Mouse (Mus musculus): ENCODE measurements around the gene Fam78a. TPM values are rescaled to one million over a fixed set of nuclear protein-coding genes. Genes with fewer than 3 reads are reported as not detected.

The Fam78a gene
- total RNA-seq, 1 experiment: 4.1 TPM

DNA sequence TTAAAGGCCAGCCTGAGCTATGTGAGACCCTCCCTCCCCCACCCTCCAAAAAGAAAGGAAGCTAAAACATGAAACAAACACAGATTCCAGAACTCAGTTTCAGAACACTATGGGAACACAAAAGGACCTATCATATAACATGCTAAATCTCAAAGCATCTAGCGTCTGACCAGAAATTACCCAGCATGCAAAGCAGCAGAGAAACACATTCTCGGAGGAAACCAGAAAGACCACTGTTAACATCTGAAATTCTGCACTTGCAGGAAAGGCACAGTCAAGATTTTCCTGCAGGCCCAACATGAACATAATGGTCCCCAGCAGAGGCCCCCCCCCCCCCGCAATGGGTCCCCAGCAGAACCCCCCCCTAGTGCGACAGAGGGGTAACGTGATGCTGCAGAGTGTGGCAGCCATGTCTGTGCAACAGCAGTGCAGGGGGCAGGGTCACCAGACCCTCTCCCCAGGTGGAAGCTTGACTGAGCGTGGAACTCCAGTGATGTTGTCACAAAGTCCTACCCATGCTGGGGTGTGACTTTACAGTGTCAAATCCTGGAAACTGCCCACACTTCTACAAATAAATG lies 24.3 kb downstream of the Fam78a start:
- in situ Hi-C loops (cut with MboI; ENCODE audit: low sequenced_read_pairs in 2 of 2, unreplicated experiment in 2 of 2): no loop called here
- H3K9ac ChIP-seq (ENCODE audit: insufficient read depth, low read depth, low read length, poor library complexity, severe bottlenecking): no peak overlapping the region
- H3K36me3 ChIP-seq (ENCODE audit: control insufficient read depth, insufficient read depth, low read length, poor library complexity, severe bottlenecking): no peaks in the 10 kb centered on the region
- TF ChIP-seq MAFK (IDR thresholded peaks at IDR 0.05; ENCODE audit: insufficient read depth, low read depth, low read length) (no peak), ZNF384 (IDR thresholded peaks at IDR 0.05; ENCODE audit: low read depth, low read length) (no peak), ZC3H11A (IDR thresholded peaks at IDR 0.05; ENCODE audit: borderline replicate concordance, low read depth, low read length) (no peak), CHD2 (IDR thresholded peaks at IDR 0.05; ENCODE audit: low read depth, low read length) (no peak), HCFC1 (IDR thresholded peaks at IDR 0.05; ENCODE audit: borderline replicate concordance, insufficient read depth, low read length) (no peak)
- H3K27ac ChIP-seq (ENCODE audit: insufficient read depth, low read depth, low read length, poor library complexity, severe bottlenecking): no peak overlapping the region
- H3K4me3 ChIP-seq (ENCODE audit: insufficient read depth in 1 of 2, low read depth in 1 of 2, low read length in 2 of 2, poor library complexity in 1 of 2, severe bottlenecking in 1 of 2): no peak overlapping the region
- no peaks in the 10 kb centered on the region for H3K9me3 ChIP-seq (ENCODE audit: control insufficient read depth, insufficient read depth, low read depth, low read length)
- no peak for DNase-seq (ENCODE audit: low read depth, low spot score)
- H3K4me1 ChIP-seq (ENCODE audit: control insufficient read depth in 2 of 2, insufficient read depth in 2 of 2, low read length in 2 of 2, poor library complexity in 1 of 2): no peaks in the 10 kb centered on the region

GRCm38 (mm10) chr2:32059613-32060012 lies 25.0 kb downstream of the Fam78a start:
- Histone ChIP-seq H3K9me3 (ENCODE audit: control insufficient read depth, insufficient read depth, low read depth, low read length) (no peaks in the 10 kb centered on the region), H3K27ac (ENCODE audit: insufficient read depth, low read depth, low read length, poor library complexity, severe bottlenecking) (no peak overlapping the region), H3K36me3 (ENCODE audit: control insufficient read depth, insufficient read depth, low read length, poor library complexity, severe bottlenecking) (no peaks in the 10 kb centered on the region), H3K4me3 (ENCODE audit: insufficient read depth in 1 of 2, low read depth in 1 of 2, low read length in 2 of 2, poor library complexity in 1 of 2, severe bottlenecking in 1 of 2) (no peak overlapping the region), H3K4me1 (ENCODE audit: control insufficient read depth in 2 of 2, insufficient read depth in 2 of 2, low read length in 2 of 2, poor library complexity in 1 of 2) (no peaks in the 10 kb centered on the region), H3K9ac (ENCODE audit: insufficient read depth, low read depth, low read length, poor library complexity, severe bottlenecking) (no peak overlapping the region)
- DNase-seq (ENCODE audit: low read depth, low spot score): no peak
- in situ Hi-C loops (cut with MboI; ENCODE audit: low sequenced_read_pairs in 2 of 2, unreplicated experiment in 2 of 2): no loop called here
- no peak for TF ChIP-seq HCFC1 (IDR thresholded peaks at IDR 0.05; ENCODE audit: borderline replicate concordance, insufficient read depth, low read length)

- no peak overlapping the region for H3K4me3 ChIP-seq (ENCODE audit: insufficient read depth in 1 of 2, low read depth in 1 of 2, low read length in 2 of 2, poor library complexity in 1 of 2, severe bottlenecking in 1 of 2)
These were observed 25.9 kb downstream of the Fam78a start for GRCm38 (mm10) chr2:32058716-32059115.

GRCm38 (mm10) chr2:32058241-32058640 lies 26.4 kb downstream of the Fam78a start:
- H3K36me3 ChIP-seq (ENCODE audit: control insufficient read depth, insufficient read depth, low read length, poor library complexity, severe bottlenecking): no peaks in the 10 kb centered on the region
- in situ Hi-C loops (cut with MboI; ENCODE audit: low sequenced_read_pairs in 2 of 2, unreplicated experiment in 2 of 2): no loop called here

More at GRCm38 (mm10) chr2:32058716-32059115, 25.9 kb downstream of the Fam78a start:
- Histone ChIP-seq H3K4me1 (ENCODE audit: control insufficient read depth in 2 of 2, insufficient read depth in 2 of 2, low read length in 2 of 2, poor library complexity in 1 of 2) (no peaks in the 10 kb centered on the region), H3K36me3 (ENCODE audit: control insufficient read depth, insufficient read depth, low read length, poor library complexity, severe bottlenecking) (no peaks in the 10 kb centered on the region), H3K9ac (ENCODE audit: insufficient read depth, low read depth, low read length, poor library complexity, severe bottlenecking) (no peak overlapping the region), H3K9me3 (ENCODE audit: control insufficient read depth, insufficient read depth, low read depth, low read length) (no peaks in the 10 kb centered on the region), H3K27ac (ENCODE audit: insufficient read depth, low read depth, low read length, poor library complexity, severe bottlenecking) (no peak overlapping the region)
- TF ChIP-seq HCFC1 (IDR thresholded peaks at IDR 0.05; ENCODE audit: borderline replicate concordance, insufficient read depth, low read length): no peak
- TF ChIP-seq ZNF384 (IDR thresholded peaks at IDR 0.05; ENCODE audit: low read depth, low read length): no peak
- no peak for TF ChIP-seq ZC3H11A (IDR thresholded peaks at IDR 0.05; ENCODE audit: borderline replicate concordance, low read depth, low read length)
- TF ChIP-seq MAFK (IDR thresholded peaks at IDR 0.05; ENCODE audit: insufficient read depth, low read depth, low read length): no peak
- no peak for TF ChIP-seq CHD2 (IDR thresholded peaks at IDR 0.05; ENCODE audit: low read depth, low read length)
- in situ Hi-C loops (cut with MboI; ENCODE audit: low sequenced_read_pairs in 2 of 2, unreplicated experiment in 2 of 2): no loop called here
- no peak for DNase-seq (ENCODE audit: low read depth, low spot score)

GRCm38 (mm10) chr2:32057794-32058193 lies 26.9 kb downstream of the Fam78a start:
- TF ChIP-seq CHD2 (IDR thresholded peaks at IDR 0.05; ENCODE audit: low read depth, low read length) (no peak), ZNF384 (IDR thresholded peaks at IDR 0.05; ENCODE audit: low read depth, low read length) (no peak), HCFC1 (IDR thresholded peaks at IDR 0.05; ENCODE audit: borderline replicate concordance, insufficient read depth, low read length) (no peak), MAFK (IDR thresholded peaks at IDR 0.05; ENCODE audit: insufficient read depth, low read depth, low read length) (no peak)
- in situ Hi-C loops (cut with MboI; ENCODE audit: low sequenced_read_pairs in 2 of 2, unreplicated experiment in 2 of 2): no loop called here
- no peaks in the 10 kb centered on the region for H3K9me3 ChIP-seq (ENCODE audit: control insufficient read depth, insufficient read depth, low read depth, low read length)

More at GRCm38 (mm10) chr2:32058241-32058640, 26.4 kb downstream of the Fam78a start:
- DNase-seq (ENCODE audit: low read depth, low spot score): no peak
- TF ChIP-seq CHD2 (IDR thresholded peaks at IDR 0.05; ENCODE audit: low read depth, low read length) (no peak), HCFC1 (IDR thresholded peaks at IDR 0.05; ENCODE audit: borderline replicate concordance, insufficient read depth, low read length) (no peak), MAFK (IDR thresholded peaks at IDR 0.05; ENCODE audit: insufficient read depth, low read depth, low read length) (no peak), ZC3H11A (IDR thresholded peaks at IDR 0.05; ENCODE audit: borderline replicate concordance, low read depth, low read length) (no peak), ZNF384 (IDR thresholded peaks at IDR 0.05; ENCODE audit: low read depth, low read length) (no peak)
- no peaks in the 10 kb centered on the region for H3K9me3 ChIP-seq (ENCODE audit: control insufficient read depth, insufficient read depth, low read depth, low read length)
- no peak overlapping the region for H3K27ac ChIP-seq (ENCODE audit: insufficient read depth, low read depth, low read length, poor library complexity, severe bottlenecking)
- H3K4me1 ChIP-seq (ENCODE audit: control insufficient read depth in 2 of 2, insufficient read depth in 2 of 2, low read length in 2 of 2, poor library complexity in 1 of 2): no peaks in the 10 kb centered on the region
- no peak overlapping the region for H3K4me3 ChIP-seq (ENCODE audit: insufficient read depth in 1 of 2, low read depth in 1 of 2, low read length in 2 of 2, poor library complexity in 1 of 2, severe bottlenecking in 1 of 2)
- no peak overlapping the region for H3K9ac ChIP-seq (ENCODE audit: insufficient read depth, low read depth, low read length, poor library complexity, severe bottlenecking)

More at GRCm38 (mm10) chr2:32057794-32058193, 26.9 kb downstream of the Fam78a start:
- no peaks in the 10 kb centered on the region for H3K4me1 ChIP-seq (ENCODE audit: control insufficient read depth in 2 of 2, insufficient read depth in 2 of 2, low read length in 2 of 2, poor library complexity in 1 of 2)
- no peak overlapping the region for H3K27ac ChIP-seq (ENCODE audit: insufficient read depth, low read depth, low read length, poor library complexity, severe bottlenecking)
- no peak overlapping the region for H3K4me3 ChIP-seq (ENCODE audit: insufficient read depth in 1 of 2, low read depth in 1 of 2, low read length in 2 of 2, poor library complexity in 1 of 2, severe bottlenecking in 1 of 2)
- no peak overlapping the region for H3K9ac ChIP-seq (ENCODE audit: insufficient read depth, low read depth, low read length, poor library complexity, severe bottlenecking)
- no peak for DNase-seq (ENCODE audit: low read depth, low spot score)
- no peaks in the 10 kb centered on the region for H3K36me3 ChIP-seq (ENCODE audit: control insufficient read depth, insufficient read depth, low read length, poor library complexity, severe bottlenecking)

Measured in ES-E14 (cell line).